Mouse (Mus musculus) midbrain, embryonic 10.5 days (tissue): ENCODE measurements around the gene Tead2. TPM values are rescaled to one million over a fixed set of nuclear protein-coding genes. Genes with fewer than 3 reads are reported as not detected.
"Not testable (repeated sequence)": the region's sequence is repeated elsewhere in the genome, so short reads cannot be mapped to it uniquely, and the experiment has no call there.

Source experiments
- DNase-seq: peaks from one replicate; pipeline ENCODE4 v3.0.0-alpha.2; 2017; ENCODE audit warnings: low spot score
- H3K27ac ChIP-seq: fragments of 300-500 bp; sonication (generic); replicated peaks from 2 replicates; pipeline ENCODE4 v1.5.1; 2016; ENCODE audit warnings: mild to moderate bottlenecking
- H3K27me3 ChIP-seq: fragments of 300-500 bp; sonication (generic); 2 replicates; pipeline ENCODE4 v1.6.1; 2016; ENCODE audit warnings: low read depth, mild to moderate bottlenecking; ENCODE audit not compliant: poor library complexity, severe bottlenecking
- H3K36me3 ChIP-seq: fragments of 300-500 bp; sonication (generic); 2 replicates; pipeline ENCODE4 v1.6.1; 2016; ENCODE audit warnings: mild to moderate bottlenecking, moderate library complexity
- H3K4me1 ChIP-seq: fragments of 300-500 bp; sonication (generic); 2 replicates; pipeline ENCODE4 v1.6.1; 2016
- H3K4me3 ChIP-seq: fragments of 300-500 bp; sonication (generic); 2 replicates; pipeline ENCODE4 v1.5.1; 2016; ENCODE audit warnings: mild to moderate bottlenecking, moderate library complexity
- H3K9me3 ChIP-seq: fragments of 300-500 bp; sonication (generic); replicated peaks from 2 replicates; pipeline ENCODE4 v1.6.1; 2016; ENCODE audit warnings: mild to moderate bottlenecking
- WGBS: fragments of 180-500 bp; shearing (Covaris S2); methylation state at CpG from one replicate; pipeline ENCODE4 v1.1.7; 2016; 5-methylcytosine and 5-hydroxymethylcytosine counted together
- polyA plus RNA-seq: library from polyadenylated mRNA; unstranded; fragments of >200 nt; fragmentation: Nextera tagmentation; extraction: Ambion mirVana; gene quantifications from 2 replicates; pipeline ENCODE4 v1.2.1, GENCODE M21; 2016

Gene Tead2
- polyA plus RNA-seq: 365 and 367 TPM in 2 replicates

DNA sequence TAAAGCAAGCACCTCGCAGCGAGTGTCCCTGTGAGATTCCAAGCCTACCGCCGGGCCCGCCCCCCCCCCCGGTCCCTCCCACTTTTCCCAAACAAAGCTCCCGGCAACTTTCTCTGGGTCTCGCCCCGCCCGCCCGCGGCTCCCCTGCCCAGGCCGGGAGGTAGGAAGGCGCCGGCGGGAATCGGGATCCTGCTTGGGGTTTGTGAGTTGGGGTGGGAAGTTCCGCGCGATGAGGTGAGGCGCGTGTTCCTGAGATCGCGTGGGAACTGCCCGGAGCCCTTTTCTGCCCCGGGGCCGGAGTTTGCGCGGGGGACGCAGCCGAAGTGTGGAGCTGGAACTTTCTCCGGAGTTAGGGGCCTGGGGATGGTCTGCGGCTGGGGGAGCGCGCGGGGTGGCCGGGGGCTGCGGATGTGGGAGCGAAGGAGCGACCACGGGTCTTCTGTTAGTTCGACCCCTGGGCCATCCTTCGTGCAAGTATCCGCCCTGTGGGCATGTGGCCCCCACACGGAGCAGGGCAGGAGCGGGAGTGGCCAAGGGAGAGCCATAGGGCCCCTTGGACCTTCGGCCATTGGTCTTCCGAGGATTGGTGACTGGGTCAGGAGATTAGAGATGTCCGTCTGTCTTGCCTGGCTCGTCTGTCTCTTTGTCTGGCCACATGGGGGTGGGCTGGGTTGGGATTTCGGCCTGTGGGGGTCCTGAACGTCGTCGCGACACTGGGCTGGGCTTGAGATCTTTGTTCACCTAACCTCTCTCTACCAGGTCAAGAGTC is at the start of gene Tead2:
Gene Tead2 (plus strand): TSS at position 81 of the 769 bp plus-strand sequence.
- no peaks in the 10 kb centered on the region for H3K9me3 ChIP-seq
- H3K4me3 ChIP-seq: peak within 1 kb of the TSS; percentile 95
- peaks cover 40% of the 10 kb centered on the region for H3K36me3 ChIP-seq
- peak; percentile 85 for DNase-seq
- WGBS: under 1% methylated on average over 55 of the region's 55 CpGs
- peaks cover 33% of the 10 kb centered on the region for H3K27me3 ChIP-seq
- H3K27ac ChIP-seq: peak within 1 kb of the TSS; percentile 100
- peaks cover 66% of the 10 kb centered on the region for H3K4me1 ChIP-seq

DNA sequence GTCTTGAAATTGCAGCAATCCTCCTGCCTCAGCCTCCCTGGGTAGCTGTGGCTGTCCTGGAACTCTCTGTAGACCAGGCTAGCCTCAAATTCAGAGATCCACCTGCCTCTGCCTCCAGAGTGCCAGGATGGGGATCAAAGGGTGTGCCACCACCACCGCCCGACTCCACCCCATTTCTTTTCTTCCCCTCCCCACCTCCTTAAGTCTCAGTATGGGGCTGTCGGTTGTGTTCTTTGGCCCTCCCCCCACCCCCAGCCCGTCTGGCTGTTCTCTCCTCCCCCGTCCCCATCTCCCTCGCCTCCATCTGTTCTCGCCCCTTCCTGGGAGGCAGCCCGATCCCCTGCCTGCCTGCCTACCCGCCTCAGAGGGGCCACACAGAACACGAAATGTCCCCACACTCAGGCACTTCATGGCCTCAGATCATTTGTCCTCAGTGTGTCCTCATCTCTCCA is 48.6 kb upstream of the Tead2 start:
- H3K27me3 ChIP-seq: peaks cover 98% of the 10 kb centered on the region
- peaks cover 30% of the 10 kb centered on the region for H3K9me3 ChIP-seq
- DNase-seq: no peak
- WGBS: 24% methylated on average over 10 of the region's 10 CpGs
- no peaks in the 10 kb centered on the region for H3K36me3 ChIP-seq
- H3K4me1 ChIP-seq: peaks cover 32% of the 10 kb centered on the region
- H3K27ac ChIP-seq: no peak overlapping the region
- no peak overlapping the region for H3K4me3 ChIP-seq

DNA sequence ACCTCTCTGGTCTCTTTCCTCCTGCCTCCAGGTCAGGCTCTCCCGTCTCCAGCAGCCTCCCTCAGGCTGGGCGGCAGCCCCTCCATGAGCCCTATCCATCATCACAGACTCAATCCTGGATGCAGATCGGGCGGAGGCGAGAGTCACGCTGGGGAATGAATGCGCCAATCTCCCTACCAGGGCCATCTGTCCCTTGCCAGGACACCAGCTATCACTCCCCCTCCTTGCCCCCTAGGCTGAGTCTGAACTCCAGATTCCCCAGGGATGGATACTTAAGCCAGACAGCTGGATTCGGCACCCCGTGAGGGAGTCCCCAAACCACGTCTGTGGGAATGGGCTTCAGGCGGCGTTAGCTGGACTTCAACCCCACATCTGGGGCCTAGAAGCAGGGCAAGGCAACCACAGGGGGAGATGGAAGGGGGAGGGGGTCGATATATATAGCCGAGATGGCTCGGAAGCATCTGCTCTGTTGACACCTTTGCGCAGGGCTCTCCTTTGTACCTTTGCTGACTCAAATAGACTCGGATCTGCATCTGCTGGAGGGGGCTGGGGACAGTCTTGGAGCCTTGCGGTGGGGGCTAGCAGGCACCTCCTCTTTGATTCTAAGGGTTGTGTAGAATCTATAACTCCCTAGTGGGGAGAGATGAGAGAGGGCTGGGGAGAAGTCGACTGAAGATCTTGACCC is 47.6 kb upstream of the Tead2 start:
- Histone ChIP-seq H3K36me3 (no peaks in the 10 kb centered on the region), H3K27ac (no peak overlapping the region), H3K4me1 (peaks cover 24% of the 10 kb centered on the region), H3K4me3 (peak overlapping the region; percentile 31), H3K27me3 (peaks cover 98% of the 10 kb centered on the region), H3K9me3 (peaks cover 34% of the 10 kb centered on the region)
- WGBS: 2% methylated on average over 19 of the region's 19 CpGs
- no peak for DNase-seq

DNA sequence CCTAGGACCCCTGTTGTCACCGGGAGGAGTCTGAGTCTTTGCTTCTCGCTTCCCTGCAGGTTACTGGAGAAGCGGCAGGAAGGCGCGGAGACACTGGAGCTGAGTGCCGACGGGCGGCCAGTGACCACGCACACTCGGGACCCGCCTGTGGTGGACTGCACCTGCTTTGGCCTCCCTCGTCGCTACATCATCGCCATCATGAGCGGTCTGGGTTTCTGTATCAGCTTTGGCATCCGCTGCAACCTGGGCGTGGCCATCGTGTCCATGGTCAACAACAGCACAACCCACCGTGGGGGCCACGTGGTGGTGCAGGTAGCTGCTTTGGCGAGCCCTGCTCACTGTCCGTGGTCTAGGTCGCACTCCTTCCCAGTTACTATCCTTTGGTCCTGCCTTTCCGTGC is 46.9 kb upstream of the Tead2 start:
- Histone ChIP-seq H3K36me3 (no peaks in the 10 kb centered on the region), H3K4me3 (peak overlapping the region; percentile 31), H3K4me1 (peaks cover 22% of the 10 kb centered on the region), H3K9me3 (peaks cover 34% of the 10 kb centered on the region), H3K27ac (no peak overlapping the region), H3K27me3 (peaks cover 97% of the 10 kb centered on the region)
- 5% methylated on average over 24 of the region's 24 CpGs for WGBS
- no peak for DNase-seq

DNA sequence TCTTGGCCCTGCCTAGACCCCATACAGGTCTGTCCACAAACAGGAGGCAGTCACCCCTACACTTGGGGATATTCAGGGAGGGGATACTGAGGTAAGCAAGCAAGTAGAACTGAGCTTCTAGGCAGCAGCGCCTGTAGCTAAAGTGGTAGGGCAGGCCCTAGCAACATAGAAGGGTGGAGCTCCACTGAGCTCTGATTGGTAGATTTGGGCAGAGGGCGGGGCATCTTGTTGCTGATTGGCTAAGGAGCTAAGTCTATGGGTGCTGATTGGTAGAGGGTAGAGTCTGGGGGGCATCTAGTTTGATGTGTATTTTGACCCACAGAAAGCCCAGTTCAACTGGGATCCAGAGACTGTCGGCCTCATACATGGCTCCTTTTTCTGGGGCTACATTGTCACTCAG is 46.1 kb upstream of the Tead2 start:
- Histone ChIP-seq H3K27ac (no peak overlapping the region), H3K4me1 (peaks cover 15% of the 10 kb centered on the region), H3K27me3 (peaks cover 97% of the 10 kb centered on the region), H3K36me3 (no peaks in the 10 kb centered on the region), H3K9me3 (peaks cover 34% of the 10 kb centered on the region), H3K4me3 (no peak overlapping the region)
- 92% methylated on average over 3 of the region's 3 CpGs for WGBS
- DNase-seq: no peak

DNA sequence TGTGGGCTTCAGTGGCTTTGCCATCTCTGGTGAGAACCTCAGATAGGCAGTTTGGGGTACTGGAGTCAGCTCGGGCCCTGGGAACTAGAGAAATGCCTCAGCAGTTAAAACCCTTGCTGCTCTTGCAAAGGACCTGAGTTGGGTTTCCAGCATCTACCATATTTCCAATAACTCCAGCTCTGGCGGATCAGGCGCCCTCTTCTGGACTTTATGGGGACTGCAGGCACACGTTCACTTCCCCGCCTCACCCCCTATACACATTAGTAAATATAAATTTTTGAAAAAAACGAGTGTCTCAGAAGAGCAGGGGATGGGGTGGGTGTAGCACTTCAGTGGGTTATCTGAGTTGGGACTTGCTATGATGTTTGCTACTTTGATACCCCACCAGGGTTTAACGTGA is 42.6 kb upstream of the Tead2 start:
- no peak for DNase-seq
- H3K36me3 ChIP-seq: no peaks in the 10 kb centered on the region
- WGBS: 58% methylated on average over 7 of the region's 7 CpGs
- H3K27me3 ChIP-seq: peaks cover 97% of the 10 kb centered on the region
- peaks cover 31% of the 10 kb centered on the region for H3K4me1 ChIP-seq
- H3K27ac ChIP-seq: no peak overlapping the region
- peaks cover 34% of the 10 kb centered on the region for H3K9me3 ChIP-seq
- no peak overlapping the region for H3K4me3 ChIP-seq

DNA sequence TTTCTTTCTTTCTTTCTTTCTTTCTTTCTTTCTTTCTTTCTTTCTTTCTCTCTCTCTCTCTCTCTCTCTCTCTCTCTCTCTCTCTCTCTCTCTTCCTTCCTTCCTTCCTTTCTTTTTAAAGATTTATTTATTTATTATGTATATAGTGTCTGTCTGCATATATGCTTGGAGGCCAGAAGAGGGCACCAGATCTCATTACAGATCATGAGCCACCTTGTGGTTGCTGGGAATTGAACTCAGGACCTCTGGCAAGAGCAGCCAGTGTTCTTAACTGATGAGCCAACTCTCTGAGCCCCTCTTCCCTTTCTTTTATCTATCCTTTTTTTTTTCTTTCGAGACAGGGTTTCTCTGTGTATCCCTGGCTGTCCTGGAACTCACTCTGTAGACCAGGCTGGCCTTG is 41.8 kb upstream of the Tead2 start:
- not testable (repeated sequence) for H3K36me3 ChIP-seq, H3K4me3 ChIP-seq, H3K27ac ChIP-seq, DNase-seq
- WGBS: 63% methylated on average over 1 of the region's 1 CpGs
- H3K9me3 ChIP-seq: peaks cover 32% of the 10 kb centered on the region
- peaks cover 97% of the 10 kb centered on the region for H3K27me3 ChIP-seq
- peaks cover 24% of the 10 kb centered on the region for H3K4me1 ChIP-seq

DNA sequence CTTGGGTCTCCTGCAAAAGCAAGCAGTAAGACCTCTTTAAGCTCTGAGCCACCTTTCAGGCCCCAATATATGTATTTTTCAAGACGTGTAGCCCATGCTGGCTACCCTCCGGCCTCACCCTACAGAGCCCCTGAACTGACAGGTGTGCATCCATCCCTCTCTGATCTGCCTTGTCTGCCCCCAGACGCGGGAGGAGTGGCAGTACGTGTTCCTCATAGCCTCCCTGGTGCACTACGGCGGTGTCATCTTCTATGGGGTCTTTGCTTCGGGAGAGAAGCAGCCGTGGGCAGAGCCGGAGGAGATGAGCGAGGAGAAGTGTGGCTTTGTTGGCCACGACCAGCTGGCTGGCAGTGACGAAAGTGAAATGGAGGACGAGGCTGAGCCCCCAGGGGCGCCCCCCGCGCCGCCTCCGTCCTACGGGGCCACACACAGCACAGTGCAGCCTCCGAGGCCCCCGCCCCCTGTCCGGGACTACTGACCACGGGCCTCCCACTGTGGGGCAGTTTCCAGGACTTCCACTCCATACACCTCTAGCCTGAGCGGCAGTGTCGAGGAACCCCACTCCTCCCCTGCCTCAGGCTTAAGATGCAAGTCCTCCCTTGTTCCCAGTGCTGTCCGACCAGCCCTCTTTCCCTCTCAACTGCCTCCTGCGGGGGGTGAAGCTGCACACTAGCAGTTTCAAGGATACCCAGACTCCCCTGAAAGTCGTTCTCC is 40.8 kb upstream of the Tead2 start:
- Histone ChIP-seq H3K4me1 (peaks cover 24% of the 10 kb centered on the region), H3K27me3 (peaks cover 97% of the 10 kb centered on the region), H3K27ac (no peak overlapping the region), H3K4me3 (peak overlapping the region; percentile 43), H3K36me3 (no peaks in the 10 kb centered on the region), H3K9me3 (peaks cover 23% of the 10 kb centered on the region)
- peak; percentile 51 for DNase-seq
- 3% methylated on average over 29 of the region's 29 CpGs for WGBS

DNA sequence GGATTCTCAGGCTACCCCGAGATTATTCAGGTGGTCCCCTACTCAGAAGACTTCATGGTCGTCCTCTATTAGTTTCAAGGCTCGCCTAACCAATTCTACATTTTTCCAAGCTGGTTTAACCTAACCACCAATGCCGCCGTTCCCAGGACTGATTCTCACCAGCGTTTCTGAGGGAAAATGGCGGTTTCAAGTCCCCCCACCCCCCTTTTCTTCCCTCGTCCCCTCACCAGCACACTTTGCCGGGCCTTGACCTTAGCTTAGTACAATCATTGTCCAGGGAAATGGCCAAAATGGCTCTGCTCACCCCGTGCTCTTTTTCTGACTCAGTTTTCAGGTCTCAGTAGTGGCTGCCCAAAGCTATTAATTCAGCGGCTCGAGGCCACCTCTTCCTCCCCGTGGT is 40.2 kb upstream of the Tead2 start:
- Histone ChIP-seq H3K27me3 (peaks cover 97% of the 10 kb centered on the region), H3K4me3 (peak overlapping the region; percentile 44; the same call in 1 of the 2 replicates), H3K36me3 (no peaks in the 10 kb centered on the region), H3K27ac (no peak overlapping the region), H3K9me3 (peaks cover 16% of the 10 kb centered on the region), H3K4me1 (peaks cover 24% of the 10 kb centered on the region)
- no peak for DNase-seq
- WGBS: 4% methylated on average over 13 of the region's 13 CpGs

DNA sequence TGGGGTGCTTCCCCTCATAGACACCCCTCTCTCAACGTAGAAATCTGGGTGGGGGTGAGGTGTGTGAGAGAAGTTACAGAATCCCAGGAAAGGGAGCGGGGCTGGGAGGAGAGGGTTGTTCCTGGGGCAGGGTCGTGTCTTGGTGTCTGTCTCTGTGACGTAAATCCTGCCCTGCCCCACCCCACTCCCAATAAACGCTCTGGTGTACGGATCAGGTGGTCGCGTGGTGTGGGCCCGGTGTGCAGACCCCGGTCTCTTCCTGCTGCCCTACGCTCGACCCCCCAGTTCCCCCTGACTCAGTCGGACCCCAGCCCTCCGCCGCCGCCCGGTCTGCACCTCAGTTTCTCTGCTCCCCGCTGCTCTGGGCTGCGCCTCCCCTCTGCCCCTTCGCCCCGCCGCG is 39.6 kb upstream of the Tead2 start:
- no peak for DNase-seq
- under 1% methylated on average over 23 of the region's 23 CpGs for WGBS
- Histone ChIP-seq H3K27me3 (peaks cover 97% of the 10 kb centered on the region), H3K9me3 (peaks cover 11% of the 10 kb centered on the region), H3K4me1 (peaks cover 27% of the 10 kb centered on the region), H3K4me3 (peak overlapping the region; percentile 44), H3K27ac (0 out of 2 replicates have a peak overlapping the region, but pooled peaks have one; percentile 13), H3K36me3 (no peaks in the 10 kb centered on the region)

DNA sequence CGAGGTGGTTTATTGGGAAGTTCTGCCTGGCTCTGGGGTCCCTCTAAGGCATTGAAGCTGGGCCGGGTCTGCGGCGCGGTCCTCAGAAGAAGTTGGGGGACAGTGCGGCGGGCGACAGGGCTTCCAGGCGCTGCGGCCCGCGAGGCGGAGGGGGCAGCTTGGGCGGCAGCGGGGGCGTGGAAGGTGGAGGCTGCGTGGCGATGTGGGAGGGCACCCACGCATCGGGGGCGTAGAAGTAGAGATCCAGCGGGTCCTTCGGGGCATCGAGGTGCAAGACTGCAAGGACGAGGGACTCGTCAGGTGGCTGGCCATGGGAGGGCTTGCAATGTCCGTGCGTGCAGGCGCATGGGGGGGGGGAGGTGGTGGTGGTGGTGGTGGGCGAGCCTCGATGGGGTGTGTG is 39.2 kb upstream of the Tead2 start:
- Histone ChIP-seq H3K9me3 (peaks cover 9% of the 10 kb centered on the region; the same call in 1 of the 2 replicates), H3K27ac (0 out of 2 replicates have a peak overlapping the region, but pooled peaks have one; percentile 13), H3K4me1 (peaks cover 32% of the 10 kb centered on the region), H3K36me3 (no peaks in the 10 kb centered on the region), H3K27me3 (peaks cover 97% of the 10 kb centered on the region), H3K4me3 (peak overlapping the region; percentile 44)
- WGBS: under 1% methylated on average over 29 of the region's 31 CpGs
- no peak for DNase-seq

DNA sequence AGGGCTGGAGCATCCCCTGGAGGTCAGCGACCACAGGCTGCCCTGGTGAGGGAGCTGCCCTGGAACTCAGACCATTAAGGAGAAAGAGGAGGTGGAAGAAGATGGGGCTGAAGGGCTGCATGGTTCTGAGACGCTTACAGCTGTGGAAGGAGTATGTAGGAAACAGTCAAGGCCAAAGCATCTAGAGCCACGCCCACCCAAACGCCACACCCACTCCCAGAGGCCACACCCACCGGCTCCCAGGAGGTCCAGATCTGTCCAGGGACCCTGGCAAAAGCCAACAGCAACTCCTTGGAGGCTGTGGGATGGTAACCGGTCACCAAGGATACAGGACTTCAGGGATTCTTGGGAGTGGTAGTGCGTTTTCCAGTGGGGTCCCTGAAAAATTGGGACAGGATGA is 37.0 kb upstream of the Tead2 start:
- Histone ChIP-seq H3K27me3 (peaks cover 99% of the 10 kb centered on the region), H3K9me3 (no peaks in the 10 kb centered on the region), H3K27ac (no peak overlapping the region), H3K36me3 (no peaks in the 10 kb centered on the region), H3K4me3 (no peak overlapping the region), H3K4me1 (peaks cover 48% of the 10 kb centered on the region)
- no peak for DNase-seq
- 21% methylated on average over 7 of the region's 7 CpGs for WGBS
